Mouse (Mus musculus): ENCODE data around the gene Parvb. TPM values are rescaled to one million over a fixed set of nuclear protein-coding genes. Genes with fewer than 3 reads are reported as not detected.

Parvb gene
- total RNA-seq, 1 experiment from 2014 or later: 0.45 TPM

DNA sequence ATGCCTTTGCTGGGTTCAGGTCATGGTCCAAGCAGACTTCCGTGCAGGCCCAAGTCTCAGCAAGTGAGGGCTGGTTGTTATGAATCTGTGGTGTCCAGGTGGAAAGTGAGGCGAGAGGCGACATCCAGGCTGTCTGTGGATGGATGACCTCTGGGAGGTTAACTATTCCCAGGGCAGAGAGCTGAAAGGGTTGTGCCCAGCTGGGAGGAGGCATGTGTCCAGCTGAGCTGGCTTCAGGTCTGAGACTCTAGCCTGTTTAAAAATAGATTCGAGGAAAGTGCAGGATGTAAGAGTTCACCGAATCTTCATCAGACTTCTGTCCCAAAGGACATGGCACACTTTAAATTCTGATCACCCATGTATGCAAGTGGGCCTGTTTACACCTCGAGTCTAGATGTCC is 38.6 kb downstream of the Parvb start:
- no peak for ATAC-seq (replicated peaks in 1 of 2; ENCODE audit: insufficient read depth in 1 of 2, low FRiP score in 2 of 2, low TSS enrichment in 1 of 2, low read depth in 1 of 2, poor library complexity in 2 of 2, severe bottlenecking in 2 of 2)

DNA sequence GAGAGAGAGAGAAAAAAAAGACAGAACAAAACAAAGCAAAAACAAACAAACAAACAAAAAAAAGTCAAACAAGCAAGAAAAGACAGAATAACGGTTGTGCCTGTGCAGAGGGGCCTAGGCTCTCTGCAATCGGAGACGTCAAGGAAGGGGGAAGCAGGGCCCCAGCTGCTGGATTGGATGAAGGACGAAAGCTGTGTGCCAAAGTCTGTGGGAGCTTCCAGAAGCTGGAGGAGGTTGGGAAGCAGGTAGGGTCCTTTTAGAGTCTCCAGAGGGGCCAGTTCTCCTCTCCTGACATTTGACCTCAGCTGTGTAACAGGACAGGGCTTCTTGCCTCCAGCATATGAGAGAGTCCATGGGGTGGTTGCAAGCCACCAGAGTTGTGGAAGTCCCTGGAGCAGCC is 44.2 kb downstream of the Parvb start:
- ATAC-seq (replicated peaks in 1 of 2; ENCODE audit: insufficient read depth in 1 of 2, low FRiP score in 2 of 2, low TSS enrichment in 1 of 2, low read depth in 1 of 2, poor library complexity in 2 of 2, severe bottlenecking in 2 of 2): no peak

DNA sequence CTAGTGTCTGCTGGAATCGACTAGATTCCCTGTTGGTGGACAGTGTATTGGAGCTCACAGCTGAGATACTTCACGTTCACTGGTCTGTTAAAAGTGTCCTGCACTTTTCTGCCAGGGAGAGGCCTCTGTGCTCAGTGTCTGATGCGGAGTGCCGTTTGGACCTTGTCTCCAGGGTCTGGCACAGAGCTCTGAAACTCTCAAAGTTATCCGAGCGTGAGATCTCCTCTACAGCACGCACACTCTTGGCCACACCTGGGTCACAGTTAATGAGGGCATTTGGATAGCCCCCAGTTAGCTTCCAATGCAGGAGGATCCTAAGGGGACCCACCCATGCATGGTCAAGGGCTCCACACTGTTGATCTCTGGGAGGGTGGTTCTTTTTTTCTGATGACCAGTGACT is 46.2 kb downstream of the Parvb start:
- no peak for ATAC-seq (replicated peaks in 1 of 2; ENCODE audit: insufficient read depth in 1 of 2, low FRiP score in 2 of 2, low TSS enrichment in 1 of 2, low read depth in 1 of 2, poor library complexity in 2 of 2, severe bottlenecking in 2 of 2)

DNA sequence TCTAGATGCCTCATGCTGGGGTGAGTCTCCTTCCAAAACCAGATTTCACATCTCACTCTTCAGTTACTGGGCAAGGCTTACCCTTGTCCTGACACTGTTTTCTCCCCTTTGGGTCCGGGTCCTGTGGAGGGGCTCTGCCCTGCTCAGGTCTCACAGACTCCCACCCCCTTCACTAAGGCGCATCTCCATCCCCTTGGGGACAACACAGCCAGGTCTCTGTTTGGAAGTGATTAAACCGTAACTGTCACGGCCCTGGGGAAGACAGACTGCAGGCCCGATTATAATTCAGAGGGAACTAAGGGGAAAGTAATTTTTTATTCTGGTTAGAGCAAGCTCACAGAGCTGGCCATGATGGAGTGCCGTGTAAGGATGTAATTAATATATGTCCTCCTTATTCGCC is 46.8 kb downstream of the Parvb start:
- no peak for ATAC-seq (replicated peaks in 1 of 2; ENCODE audit: insufficient read depth in 1 of 2, low FRiP score in 2 of 2, low TSS enrichment in 1 of 2, low read depth in 1 of 2, poor library complexity in 2 of 2, severe bottlenecking in 2 of 2)

DNA sequence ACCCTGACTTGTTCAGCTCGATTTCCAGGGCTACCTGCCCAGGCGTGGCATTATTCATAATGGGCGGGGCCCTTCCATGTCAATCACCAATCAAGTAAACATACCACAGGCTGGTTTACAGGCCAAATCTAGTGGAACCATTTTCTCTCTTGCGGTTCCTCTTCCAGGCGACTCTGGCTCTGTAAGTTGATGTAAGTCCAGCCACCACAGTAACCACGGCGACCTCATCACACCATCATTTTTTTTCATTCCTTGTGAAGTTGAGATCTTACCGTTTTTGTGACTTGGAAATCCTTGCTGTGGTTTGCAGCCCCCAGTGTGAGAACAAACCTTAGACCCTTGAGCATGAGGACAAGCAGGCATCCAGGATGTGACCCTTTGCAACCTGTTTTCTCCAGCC is 48.5 kb downstream of the Parvb start:
- 0 out of 4 replicates have a peak, but pooled peaks of 1 of the 2 experiments have one; percentile 22 for ATAC-seq (replicated peaks in 1 of 2; ENCODE audit: insufficient read depth in 1 of 2, low FRiP score in 2 of 2, low TSS enrichment in 1 of 2, low read depth in 1 of 2, poor library complexity in 2 of 2, severe bottlenecking in 2 of 2)

DNA sequence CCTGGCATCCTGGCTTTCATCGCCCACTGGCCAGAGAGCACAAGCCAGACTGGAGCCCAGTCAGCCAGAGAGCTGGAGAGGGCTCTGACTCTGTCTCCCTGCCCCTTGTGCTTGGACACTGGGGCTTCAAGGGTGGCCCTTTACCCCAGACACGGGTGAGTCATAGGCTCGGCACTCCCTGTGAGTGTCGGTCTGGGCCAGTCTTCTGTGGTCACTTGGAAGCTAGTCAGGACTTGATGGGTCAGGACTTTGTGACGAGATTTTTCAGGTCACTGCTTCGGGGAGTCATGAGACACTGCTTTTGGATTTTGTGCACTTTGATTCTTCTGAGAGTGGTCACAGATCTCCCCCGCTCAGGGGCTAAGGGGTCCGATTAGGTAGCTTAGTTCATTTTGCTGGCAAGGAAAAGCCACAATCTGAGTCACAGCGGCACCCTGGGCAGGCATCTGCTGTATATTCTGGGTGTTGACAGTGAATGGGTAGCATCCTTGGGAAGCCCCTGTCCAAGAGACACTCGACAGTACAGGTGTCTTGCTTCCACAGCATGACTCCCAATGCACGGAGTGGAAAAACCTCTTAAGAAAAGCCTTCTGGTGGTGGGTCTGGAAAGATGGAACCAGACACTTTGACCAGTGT is 49.0 kb downstream of the Parvb start:
- ATAC-seq (replicated peaks in 1 of 2; ENCODE audit: insufficient read depth in 1 of 2, low FRiP score in 2 of 2, low TSS enrichment in 1 of 2, low read depth in 1 of 2, poor library complexity in 2 of 2, severe bottlenecking in 2 of 2): no peak

DNA sequence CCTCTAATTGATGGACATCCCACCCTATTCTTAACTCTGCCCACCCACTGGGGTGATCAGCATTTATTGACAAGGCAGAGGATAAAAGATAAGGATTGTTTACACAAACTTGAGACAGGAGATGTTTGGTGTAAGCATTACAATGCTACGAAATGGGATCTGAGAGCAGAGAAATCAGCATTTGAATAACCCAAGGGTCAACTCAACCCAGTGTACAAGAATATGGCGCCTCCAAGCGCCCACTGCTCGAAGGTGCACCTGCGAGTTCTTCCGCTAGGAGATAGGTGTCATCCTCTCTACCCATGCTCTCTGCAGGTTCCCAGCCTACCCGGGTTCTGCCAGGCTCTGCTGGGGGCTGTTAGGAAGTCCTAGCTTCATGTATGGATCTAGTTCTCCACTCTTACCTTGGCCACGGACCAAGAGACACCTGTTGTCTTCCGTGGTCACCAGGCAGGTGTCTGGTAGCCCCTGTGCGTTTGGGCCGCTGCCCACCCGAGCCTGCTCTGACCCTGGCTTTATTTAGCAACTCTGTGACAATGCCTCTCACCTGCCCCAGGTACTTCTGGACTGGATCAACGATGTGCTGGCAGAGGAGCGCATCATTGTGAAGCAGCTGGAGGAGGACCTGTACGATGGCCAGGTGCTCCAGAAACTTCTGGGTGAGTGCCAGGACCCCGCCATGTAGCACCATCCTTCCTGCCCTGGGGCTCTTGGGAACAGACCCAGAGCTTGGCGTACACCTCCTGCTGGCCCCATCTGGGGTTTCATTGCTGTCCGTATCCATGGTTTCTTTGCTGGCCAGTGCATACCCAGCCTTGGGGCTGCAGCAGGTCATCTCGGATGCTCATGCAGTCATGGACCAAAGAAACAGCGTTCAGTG is 50.6 kb downstream of the Parvb start:
- ATAC-seq (replicated peaks in 1 of 2; ENCODE audit: insufficient read depth in 1 of 2, low FRiP score in 2 of 2, low TSS enrichment in 1 of 2, low read depth in 1 of 2, poor library complexity in 2 of 2, severe bottlenecking in 2 of 2): no peak

DNA sequence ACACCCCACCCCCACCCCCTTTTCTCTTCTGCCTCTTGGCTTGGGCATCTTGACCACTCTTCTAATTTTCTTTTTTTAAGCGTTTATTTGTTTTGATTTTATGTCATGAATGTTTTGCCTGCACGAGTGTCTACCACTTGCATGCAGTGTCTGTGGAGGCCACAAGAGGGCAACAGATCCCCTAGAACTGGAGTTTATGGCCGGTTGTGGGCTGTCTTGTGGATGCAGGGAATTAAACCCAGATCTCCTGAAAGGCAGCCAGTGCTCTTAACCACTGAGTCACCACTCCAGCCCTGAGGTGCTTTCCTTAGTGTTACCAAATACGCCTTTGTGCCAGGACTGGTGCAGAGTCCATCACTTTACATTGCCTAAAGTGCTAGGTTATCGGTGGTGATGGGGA is 52.2 kb downstream of the Parvb start:
- ATAC-seq (replicated peaks in 1 of 2; ENCODE audit: insufficient read depth in 1 of 2, low FRiP score in 2 of 2, low TSS enrichment in 1 of 2, low read depth in 1 of 2, poor library complexity in 2 of 2, severe bottlenecking in 2 of 2): no peak; a peak in 1 of 4 replicates

DNA sequence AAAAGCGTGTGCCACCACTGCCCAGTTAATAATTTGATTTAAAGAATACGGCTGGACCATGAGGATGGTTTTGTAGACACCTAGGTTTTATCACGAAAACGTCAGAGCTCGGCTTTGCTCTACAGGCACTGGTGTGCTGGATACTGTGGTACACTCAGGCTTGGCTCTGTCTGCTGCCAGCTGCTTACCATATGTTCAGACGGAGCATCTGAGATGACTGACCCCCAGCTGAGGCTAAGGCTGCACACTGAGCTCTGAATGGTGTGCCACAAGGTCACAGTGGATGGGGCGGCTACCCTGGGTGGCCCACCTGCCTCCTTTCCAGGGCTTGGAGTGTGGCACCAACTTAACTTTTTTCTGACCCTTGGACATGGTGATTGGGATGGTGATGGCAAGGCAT is 53.6 kb downstream of the Parvb start:
- no peak for ATAC-seq (replicated peaks in 1 of 2; ENCODE audit: insufficient read depth in 1 of 2, low FRiP score in 2 of 2, low TSS enrichment in 1 of 2, low read depth in 1 of 2, poor library complexity in 2 of 2, severe bottlenecking in 2 of 2)

DNA sequence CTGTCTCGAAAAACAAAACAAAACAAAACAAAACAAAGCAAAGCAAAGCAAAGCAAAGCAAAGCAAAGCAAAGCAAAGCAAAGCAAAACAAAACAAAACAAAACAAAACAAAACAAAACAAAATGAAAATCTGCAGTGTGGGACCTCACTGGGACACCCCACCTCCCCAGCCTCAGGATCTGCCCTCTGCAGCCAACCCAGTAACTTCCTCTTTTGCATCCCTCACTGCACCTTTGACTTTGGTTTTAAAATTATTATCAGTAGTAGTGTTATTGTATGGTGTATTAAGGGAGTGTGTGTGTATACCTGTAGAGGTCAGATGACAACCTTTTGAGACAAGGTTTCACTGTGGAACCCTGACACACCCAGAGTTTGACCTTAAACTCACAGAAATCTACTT is 57.1 kb downstream of the Parvb start:
- 0 out of 4 replicates have a peak, but pooled peaks have one; percentile 35 to 51 for ATAC-seq (replicated peaks in 1 of 2; ENCODE audit: insufficient read depth in 1 of 2, low FRiP score in 2 of 2, low TSS enrichment in 1 of 2, low read depth in 1 of 2, poor library complexity in 2 of 2, severe bottlenecking in 2 of 2)

DNA sequence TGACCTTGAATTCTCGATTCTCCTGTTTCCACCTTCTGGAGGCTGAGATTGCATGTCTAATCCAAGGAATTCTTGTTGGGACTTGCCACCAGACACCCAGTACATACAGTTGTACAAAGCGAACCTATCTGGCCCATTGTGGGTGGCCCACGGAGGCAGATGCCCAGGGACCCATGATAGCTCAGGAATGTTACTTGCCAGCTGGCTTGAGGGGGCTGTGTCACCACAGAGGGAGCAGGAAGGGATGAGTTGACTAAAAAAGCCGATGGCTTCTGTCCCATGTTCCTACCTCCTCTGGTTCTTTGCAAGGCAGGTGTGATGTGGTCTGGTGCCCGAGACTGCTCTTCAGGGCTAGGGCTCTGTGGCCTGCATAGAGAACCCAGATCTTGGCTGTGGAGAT is 59.3 kb downstream of the Parvb start:
- ATAC-seq (replicated peaks in 1 of 2; ENCODE audit: insufficient read depth in 1 of 2, low FRiP score in 2 of 2, low TSS enrichment in 1 of 2, low read depth in 1 of 2, poor library complexity in 2 of 2, severe bottlenecking in 2 of 2): no peak

DNA sequence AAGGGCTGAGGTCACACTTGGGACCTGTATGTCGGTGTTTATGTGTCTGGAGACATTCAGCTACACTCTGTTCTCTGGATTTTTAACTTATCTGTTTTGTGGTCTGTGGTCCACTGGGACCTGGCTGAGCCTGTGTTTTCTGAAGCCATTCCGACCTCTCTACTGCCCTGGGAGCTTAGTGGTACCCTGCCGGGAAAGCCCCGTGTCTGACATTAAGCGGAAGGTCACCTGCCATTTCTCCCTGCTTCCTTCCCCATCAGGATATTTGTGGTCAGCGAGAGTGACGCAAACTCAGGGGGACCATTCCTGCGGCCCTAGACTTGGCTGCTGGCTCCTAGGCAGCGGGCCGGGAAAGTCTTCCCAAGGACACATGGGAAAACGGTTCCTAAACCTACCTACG is 61.7 kb downstream of the Parvb start:
- peak; percentile 55 to 73 for ATAC-seq (replicated peaks in 1 of 2; ENCODE audit: insufficient read depth in 1 of 2, low FRiP score in 2 of 2, low TSS enrichment in 1 of 2, low read depth in 1 of 2, poor library complexity in 2 of 2, severe bottlenecking in 2 of 2)

DNA sequence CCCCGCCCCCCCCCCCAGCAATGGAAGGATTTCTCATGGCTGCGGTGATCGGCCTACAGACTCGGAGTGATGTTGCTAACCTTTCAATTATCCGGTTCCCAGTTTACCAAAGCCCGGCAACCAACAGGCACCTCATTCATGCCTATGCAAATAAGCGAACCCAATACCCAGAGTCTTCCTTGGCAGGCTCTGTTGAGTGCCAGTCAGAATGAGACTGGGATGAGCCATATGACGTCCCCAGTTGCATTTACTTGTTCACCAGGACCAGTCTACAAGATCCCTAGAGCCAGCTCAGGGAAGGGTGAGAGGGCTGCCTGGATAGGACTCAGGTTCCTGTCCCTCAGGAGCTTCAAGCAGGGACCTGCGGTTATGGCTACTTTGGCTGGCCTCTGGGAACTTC is 62.5 kb downstream of the Parvb start:
- ATAC-seq (replicated peaks in 1 of 2; ENCODE audit: insufficient read depth in 1 of 2, low FRiP score in 2 of 2, low TSS enrichment in 1 of 2, low read depth in 1 of 2, poor library complexity in 2 of 2, severe bottlenecking in 2 of 2): no peak

DNA sequence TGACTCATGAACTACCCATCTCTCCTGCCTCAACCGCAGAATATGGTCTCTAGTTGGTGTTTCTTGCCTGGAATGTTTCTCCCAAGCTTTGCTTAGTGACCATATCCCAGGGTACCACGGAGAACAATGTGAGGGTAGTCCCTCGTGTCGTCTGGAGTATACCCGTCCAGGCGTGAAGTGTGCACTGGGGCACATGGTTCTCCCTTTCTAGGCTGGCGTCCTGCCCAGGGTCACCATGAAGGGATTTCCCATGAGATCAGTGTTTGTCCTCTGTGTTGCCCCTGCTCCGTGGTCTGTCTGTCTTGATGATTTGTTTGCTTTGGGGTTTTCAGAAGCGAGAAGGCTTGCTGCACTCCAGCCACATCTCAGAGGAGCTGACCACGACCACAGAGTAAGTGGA is 63.4 kb downstream of the Parvb start:
- ATAC-seq (replicated peaks in 1 of 2; ENCODE audit: insufficient read depth in 1 of 2, low FRiP score in 2 of 2, low TSS enrichment in 1 of 2, low read depth in 1 of 2, poor library complexity in 2 of 2, severe bottlenecking in 2 of 2): peak in 1 of 2 experiments; percentile 52; a peak in 2 of 4 replicates

DNA sequence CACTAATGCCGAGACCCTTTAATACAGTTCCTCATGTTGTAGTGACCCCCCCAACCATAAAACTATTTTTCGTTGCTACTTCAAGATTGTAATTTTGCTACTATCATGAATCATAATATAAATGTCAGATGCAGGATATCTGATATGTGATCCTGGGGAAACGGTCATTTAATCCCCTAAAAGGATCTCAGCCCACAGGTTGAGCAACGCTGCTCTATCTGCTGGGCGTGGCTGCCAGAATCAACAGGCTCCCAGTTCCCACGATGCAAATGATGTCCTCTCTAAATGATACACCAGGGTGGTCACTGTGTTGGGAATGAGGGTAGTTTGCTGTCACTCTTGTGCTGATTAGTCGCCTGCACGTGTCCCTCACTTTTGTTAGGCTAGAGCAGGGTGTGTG is 65.6 kb downstream of the Parvb start:
- no peak for ATAC-seq (replicated peaks in 1 of 2; ENCODE audit: insufficient read depth in 1 of 2, low FRiP score in 2 of 2, low TSS enrichment in 1 of 2, low read depth in 1 of 2, poor library complexity in 2 of 2, severe bottlenecking in 2 of 2)

DNA sequence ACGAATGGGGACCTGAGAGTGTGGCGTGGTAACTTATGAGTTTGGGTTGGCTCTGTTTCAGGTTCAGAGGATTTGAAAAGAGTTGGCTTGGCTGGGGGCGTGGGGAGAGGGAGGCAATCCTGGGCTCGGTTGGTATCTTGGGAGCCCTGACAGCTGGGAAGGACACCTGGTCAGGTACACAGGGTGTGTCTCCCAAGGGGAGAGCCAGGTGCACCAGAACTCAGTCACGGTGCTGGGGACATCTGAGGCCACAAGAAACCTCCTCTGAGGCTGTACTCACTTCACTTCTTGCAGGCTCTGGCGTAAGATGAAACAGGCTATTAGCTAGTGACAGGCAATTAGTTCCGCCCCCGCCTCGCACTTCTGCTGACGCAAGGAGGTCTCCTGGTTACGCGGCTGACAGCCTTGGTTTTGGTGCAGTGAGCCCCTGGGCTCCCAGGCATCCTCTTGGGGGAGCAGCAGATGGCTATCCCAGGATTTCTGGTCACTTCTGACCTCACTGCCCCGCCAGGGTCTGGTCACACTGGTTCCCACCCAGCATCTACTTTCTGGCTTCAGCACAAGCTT is 67.0 kb downstream of the Parvb start:
- no peak for ATAC-seq (replicated peaks in 1 of 2; ENCODE audit: insufficient read depth in 1 of 2, low FRiP score in 2 of 2, low TSS enrichment in 1 of 2, low read depth in 1 of 2, poor library complexity in 2 of 2, severe bottlenecking in 2 of 2)

DNA sequence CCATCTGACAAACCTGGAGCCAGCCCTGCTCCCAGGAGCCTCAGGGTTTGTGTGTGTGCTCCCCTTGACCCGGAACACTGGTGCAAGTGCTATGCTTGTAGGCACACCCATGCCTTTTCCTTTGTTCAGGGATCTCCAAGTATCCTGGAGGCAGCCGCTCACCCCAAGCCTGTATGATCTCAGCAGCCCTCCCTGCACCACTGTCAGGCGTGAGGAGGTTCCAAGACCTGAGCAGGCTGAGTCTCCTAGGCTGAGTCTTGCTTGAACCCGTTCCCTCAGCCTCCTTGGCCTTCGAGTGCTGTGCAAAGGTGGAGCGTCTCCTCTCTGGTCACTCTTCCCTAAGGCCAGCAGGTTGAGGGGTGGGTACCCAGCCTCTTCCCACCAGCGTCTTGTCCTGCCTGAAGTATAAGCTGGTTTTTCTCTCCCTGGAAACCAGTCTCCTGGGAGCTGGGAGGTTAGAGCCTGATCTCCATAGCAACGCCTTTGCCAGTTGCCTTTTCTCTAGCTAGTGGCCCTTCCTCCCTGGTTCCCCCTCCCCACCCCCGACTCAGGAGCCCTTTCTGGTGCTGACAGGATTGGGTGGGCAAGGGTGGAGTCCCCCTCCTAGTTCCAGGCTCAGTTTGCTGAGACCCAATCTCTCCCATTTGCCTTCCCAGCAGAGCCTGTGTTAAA is 68.0 kb downstream of the Parvb start:
- no peak for ATAC-seq (replicated peaks in 1 of 2; ENCODE audit: insufficient read depth in 1 of 2, low FRiP score in 2 of 2, low TSS enrichment in 1 of 2, low read depth in 1 of 2, poor library complexity in 2 of 2, severe bottlenecking in 2 of 2)

DNA sequence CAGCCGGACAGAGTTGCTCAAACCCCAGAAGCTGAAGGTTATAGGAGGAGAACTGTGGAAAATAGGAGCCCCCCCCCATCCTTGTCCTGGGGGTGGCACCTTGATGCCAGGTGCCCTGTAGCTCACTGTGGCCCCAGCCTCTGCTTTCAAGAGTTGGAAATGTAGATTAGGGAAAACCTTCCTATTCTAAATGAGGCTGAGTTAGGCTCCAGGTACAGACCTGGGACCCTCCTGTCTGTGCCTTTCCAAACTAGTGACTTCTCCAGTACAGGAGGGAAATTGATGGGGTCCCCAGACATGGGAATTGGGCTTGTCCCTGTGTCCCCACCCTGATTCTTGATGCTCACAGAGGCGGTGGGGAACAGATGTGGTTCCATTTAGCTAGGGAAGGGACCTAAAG is 68.7 kb downstream of the Parvb start:
- no peak for ATAC-seq (replicated peaks in 1 of 2; ENCODE audit: insufficient read depth in 1 of 2, low FRiP score in 2 of 2, low TSS enrichment in 1 of 2, low read depth in 1 of 2, poor library complexity in 2 of 2, severe bottlenecking in 2 of 2)

Measured in hematopoietic stem cell, adult 5-6 weeks (primary cell).